Mouse (Mus musculus): Measurements from ENCODE around the gene Ect2.

- TF ChIP-seq CTCF (IDR thresholded peaks at IDR 0.05; ENCODE audit: low read depth) (no peak), EP300 (optimal IDR thresholded peaks at IDR 0.05) (no peak)
Measured at GRCm38 (mm10) chr3:27070340-27070739, 83.3 kb downstream of the Ect2 start.
